Mouse (Mus musculus) thymus, adult 2 months (tissue): ENCODE measurements around the gene Sema5b. TPM values are rescaled to one million over a fixed set of nuclear protein-coding genes. Genes with fewer than 3 reads are reported as not detected.

Source experiments
- DNase-seq: peaks from one replicate; pipeline ENCODE4 v3.0.0; 2021
- H3K27ac ChIP-seq: fragments of 200-500 bp; 2 replicates; pipeline ENCODE4 v1.5.1; 2012; ENCODE audit warnings: low read length, control low read depth; ENCODE audit not compliant: control insufficient read depth, insufficient read depth
- H3K27me3 ChIP-seq: fragments of 200-500 bp; 2 replicates; pipeline ENCODE4 v1.6.1; 2012; ENCODE audit warnings: mild to moderate bottlenecking, low read length, moderate library complexity, mixed read lengths; ENCODE audit not compliant: control insufficient read depth, insufficient read depth
- H3K36me3 ChIP-seq: fragments of 200-500 bp; 2 replicates; pipeline ENCODE4 v1.6.1; 2012; ENCODE audit warnings: mild to moderate bottlenecking, low read length, moderate library complexity; ENCODE audit not compliant: control insufficient read depth, insufficient read depth
- H3K4me1 ChIP-seq: fragments of 200-500 bp; replicated peaks from 2 replicates; pipeline ENCODE4 v1.6.1; 2012; ENCODE audit warnings: low read length; ENCODE audit not compliant: control insufficient read depth, insufficient read depth
- H3K4me3 ChIP-seq: fragments of 200-500 bp; 2 replicates; pipeline ENCODE4 v1.5.1; 2012; ENCODE audit warnings: mild to moderate bottlenecking, low read length, control low read depth, moderate library complexity; ENCODE audit not compliant: control insufficient read depth, insufficient read depth
- CTCF ChIP-seq: fragments of 200-500 bp; IDR thresholded peaks from 2 replicates; pipeline ENCODE4 v1.5.1; 2012; ENCODE audit warnings: mild to moderate bottlenecking, control low read depth, low read length, moderate library complexity, borderline replicate concordance; ENCODE audit not compliant: control insufficient read depth, poor library complexity, insufficient read depth; ENCODE audit errors: extremely low read depth
- POLR2A ChIP-seq: fragments of 200-500 bp; IDR thresholded peaks from 2 replicates; pipeline ENCODE4 v1.6.1; 2012; ENCODE audit warnings: mild to moderate bottlenecking, low read length, control low read depth, moderate library complexity; ENCODE audit not compliant: control insufficient read depth, poor library complexity, insufficient read depth; ENCODE audit errors: extremely low read depth
- WGBS: fragments of 180-500 bp; shearing (Covaris S2); methylation state at CpG from one replicate; pipeline ENCODE4 v1.1.7; 2018; 5-methylcytosine and 5-hydroxymethylcytosine counted together
- polyA plus RNA-seq: library from polyadenylated mRNA; depleted of rRNA; stranded (reverse); fragments of >200 nt; gene quantifications from 2 replicates; pipeline ENCODE4 v1.2.3, GENCODE M21; 2012

Sema5b gene
- polyA plus RNA-seq, 1 experiment = 0.54 TPM

DNA sequence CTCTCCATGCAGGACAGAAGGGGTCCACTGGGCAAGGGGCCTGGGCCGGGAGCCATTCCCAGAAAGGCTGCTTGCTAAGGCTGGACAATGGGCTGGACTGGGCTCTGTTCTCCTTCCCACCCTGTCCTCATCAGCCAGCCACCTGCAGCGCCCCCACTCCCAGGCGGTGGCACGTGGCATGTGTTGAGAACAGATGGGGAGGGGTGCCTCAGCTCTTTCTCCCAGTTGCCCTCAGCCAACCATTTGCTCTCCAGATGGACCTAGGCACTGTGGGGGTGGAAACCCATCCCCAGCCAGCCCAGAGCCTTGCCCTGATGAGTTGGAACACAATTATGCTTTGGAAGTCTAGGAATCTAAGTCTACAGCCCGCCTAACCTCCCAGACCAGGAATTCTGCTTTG is 59.3 kb downstream of the Sema5b start:
- H3K36me3 ChIP-seq = no peaks in the 10 kb centered on the region

DNA sequence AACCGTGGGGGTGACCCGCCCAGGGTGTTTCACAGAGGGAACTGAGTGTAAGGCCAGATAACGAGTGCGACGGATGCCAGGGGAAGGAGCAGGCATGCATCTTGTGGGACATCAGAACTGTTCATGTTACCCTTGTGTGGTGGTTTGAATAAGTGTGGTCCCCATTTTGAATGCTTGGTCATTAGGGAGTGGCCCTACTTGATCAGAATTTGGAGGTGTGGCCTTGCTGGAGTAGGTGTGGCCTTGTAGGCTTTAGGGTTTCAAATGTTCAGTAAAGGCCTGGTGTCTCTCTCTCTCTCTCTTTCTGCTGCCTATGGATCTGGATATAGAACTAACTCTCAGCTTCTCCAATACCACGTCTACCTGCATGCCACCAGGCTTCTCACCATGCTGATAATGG is 60.5 kb downstream of the Sema5b start:
- no peak for TF ChIP-seq CTCF
- TF ChIP-seq POLR2A = no peak
- Histone ChIP-seq H3K27me3 (no peaks in the 10 kb centered on the region), H3K4me1 (no peaks in the 10 kb centered on the region), H3K27ac (no peak overlapping the region), H3K4me3 (no peak overlapping the region), H3K36me3 (no peaks in the 10 kb centered on the region)
- WGBS = 90% methylated on average over 6 of the region's 6 CpGs
- DNase-seq = no peak

More for the DNA sequence above, 59.3 kb downstream of the Sema5b start:
- no peaks in the 10 kb centered on the region for H3K4me1 ChIP-seq
- 87% methylated on average over 5 of the region's 5 CpGs for WGBS
- no peak overlapping the region for H3K4me3 ChIP-seq
- H3K27ac ChIP-seq = no peak overlapping the region
- TF ChIP-seq POLR2A (no peak), CTCF (no peak)
- no peak for DNase-seq
- H3K27me3 ChIP-seq = no peaks in the 10 kb centered on the region

DNA sequence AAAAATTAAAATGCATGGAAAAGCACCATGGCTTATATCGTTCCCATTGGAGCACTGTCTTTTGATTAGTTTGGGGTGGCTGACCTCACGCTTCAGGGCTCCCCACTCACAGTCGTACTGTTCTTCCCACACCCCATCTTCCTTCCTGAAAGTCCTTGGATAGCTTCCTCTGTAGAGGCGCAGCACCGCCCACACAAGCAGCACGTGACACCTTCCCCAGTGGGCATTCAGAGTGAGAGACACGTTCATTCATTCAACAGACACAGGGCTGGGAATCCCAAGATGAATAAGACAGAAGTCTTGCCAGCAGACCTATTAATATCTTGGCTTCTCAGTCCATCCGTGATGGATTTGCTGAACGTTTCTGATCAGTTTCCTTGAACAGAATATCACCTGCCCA is 61.6 kb downstream of the Sema5b start:
- no peak for TF ChIP-seq POLR2A
- TF ChIP-seq CTCF = no peak
- WGBS = 62% methylated on average over 9 of the region's 9 CpGs
- Histone ChIP-seq H3K36me3 (no peaks in the 10 kb centered on the region), H3K4me1 (no peaks in the 10 kb centered on the region), H3K4me3 (no peak overlapping the region), H3K27ac (no peak overlapping the region), H3K27me3 (no peaks in the 10 kb centered on the region)
- no peak for DNase-seq

DNA sequence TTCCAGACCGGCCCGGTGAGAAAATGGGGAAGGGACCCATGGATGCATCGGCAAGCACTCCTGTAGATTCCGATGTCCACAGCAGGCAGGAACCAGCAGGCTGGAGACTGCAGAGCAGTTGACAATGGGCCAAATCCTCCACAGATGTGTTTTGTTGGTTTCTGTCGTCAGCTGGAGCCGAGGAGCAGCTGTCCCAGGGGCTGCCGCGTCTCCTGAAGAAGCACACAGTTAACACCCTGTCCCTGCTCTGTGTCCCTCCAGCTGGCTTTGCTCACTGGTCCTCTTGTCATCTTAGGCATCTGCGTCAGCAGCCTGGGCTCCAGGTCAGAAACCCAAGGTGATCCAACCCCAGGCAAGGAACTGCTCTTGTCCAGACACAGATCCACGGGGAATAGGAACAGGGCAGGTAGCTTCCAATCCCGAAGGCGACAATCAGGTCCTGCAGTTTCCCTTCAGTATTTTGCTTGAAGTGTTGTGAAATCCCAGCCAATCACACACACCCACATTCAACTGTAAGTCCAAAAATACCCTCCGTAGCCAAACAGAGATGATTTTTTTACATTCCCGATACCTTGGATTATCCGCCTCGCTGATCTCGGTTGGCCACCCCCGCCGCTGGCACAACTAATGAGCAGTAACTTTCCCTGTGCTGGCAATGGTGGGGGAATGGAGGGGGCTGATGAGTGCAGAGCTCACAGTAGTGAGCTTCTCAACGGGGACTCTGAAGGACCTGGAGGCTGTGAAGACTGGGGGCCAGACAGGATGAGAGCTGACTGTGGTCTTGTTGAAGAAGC is 63.0 kb downstream of the Sema5b start:
- Histone ChIP-seq H3K27ac (no peak overlapping the region), H3K4me1 (no peaks in the 10 kb centered on the region), H3K36me3 (no peaks in the 10 kb centered on the region), H3K4me3 (no peak overlapping the region), H3K27me3 (no peaks in the 10 kb centered on the region)
- TF ChIP-seq POLR2A (no peak), CTCF (no peak)
- 84% methylated on average over 20 of the region's 20 CpGs for WGBS
- DNase-seq = no peak

DNA sequence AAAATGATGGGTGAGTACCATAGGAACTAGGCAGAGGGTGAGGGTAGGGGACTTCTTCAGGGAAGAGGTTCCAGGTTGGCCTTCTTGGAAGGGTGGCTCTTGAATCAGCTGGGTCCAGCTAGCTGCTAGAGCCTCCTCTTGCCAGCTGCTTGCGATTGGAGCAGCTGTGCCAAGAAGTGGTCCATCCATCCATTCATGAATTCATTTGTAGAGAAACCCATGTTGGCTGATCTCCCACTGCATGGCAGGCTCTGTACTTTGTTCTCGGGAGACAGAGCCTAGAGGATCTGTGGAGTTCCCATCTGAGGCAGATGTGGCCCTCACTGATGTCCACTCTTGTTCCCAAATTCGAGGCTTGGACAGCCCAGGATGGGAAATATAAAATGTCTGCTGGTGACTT is 66.3 kb downstream of the Sema5b start:
- DNase-seq = no peak
- 85% methylated on average over 3 of the region's 3 CpGs for WGBS
- H3K27me3 ChIP-seq = no peaks in the 10 kb centered on the region

DNA sequence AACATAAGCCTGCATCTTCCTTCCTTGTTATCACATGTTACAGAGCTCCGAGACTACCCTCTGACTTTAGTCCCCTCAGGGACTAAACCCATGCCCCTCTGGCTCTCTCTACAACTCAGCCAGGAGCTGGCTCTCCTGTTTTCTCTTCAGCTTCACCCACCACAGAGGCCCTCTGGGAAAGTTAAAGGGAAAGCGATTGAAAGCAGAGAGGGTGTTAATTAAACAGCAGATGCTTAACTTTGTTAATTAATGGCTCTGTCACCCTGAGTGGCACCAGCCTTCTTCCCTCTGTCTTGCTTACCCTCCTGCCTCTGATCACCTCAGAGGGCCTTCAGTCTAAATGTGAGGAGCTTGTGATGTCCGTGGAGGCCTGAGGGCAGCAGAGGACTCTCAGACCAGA is 67.3 kb downstream of the Sema5b start:
- DNase-seq = no peak
- TF ChIP-seq CTCF (no peak), POLR2A (no peak)
- Histone ChIP-seq H3K4me3 (no peak overlapping the region), H3K36me3 (no peaks in the 10 kb centered on the region), H3K4me1 (no peaks in the 10 kb centered on the region), H3K27me3 (no peaks in the 10 kb centered on the region), H3K27ac (no peak overlapping the region)
- 79% methylated on average over 3 of the region's 3 CpGs for WGBS

More for the DNA sequence above, 66.3 kb downstream of the Sema5b start:
- TF ChIP-seq POLR2A (no peak), CTCF (no peak)
- Histone ChIP-seq H3K4me3 (no peak overlapping the region), H3K36me3 (no peaks in the 10 kb centered on the region), H3K4me1 (no peaks in the 10 kb centered on the region), H3K27ac (no peak overlapping the region)

DNA sequence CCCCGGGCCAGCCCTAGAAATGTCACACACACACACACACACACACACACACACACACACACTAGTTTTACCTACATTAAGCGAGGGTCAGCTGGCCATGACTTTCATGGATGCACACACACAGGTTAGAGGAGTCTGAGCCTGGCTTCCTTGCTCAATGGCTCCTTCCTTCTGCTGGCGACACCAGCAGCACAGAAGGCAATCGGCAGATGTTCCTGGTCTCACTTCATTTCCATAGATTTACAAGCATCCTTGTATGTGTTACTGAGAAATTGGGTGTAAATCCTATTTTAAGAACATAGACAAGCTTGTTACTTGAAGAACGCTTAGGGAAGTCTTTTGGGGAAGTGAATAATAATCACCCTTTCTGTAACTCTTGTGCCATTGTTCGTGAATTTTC is 68.6 kb downstream of the Sema5b start:
- Histone ChIP-seq H3K4me1 (no peaks in the 10 kb centered on the region), H3K4me3 (no peak overlapping the region), H3K27ac (no peak overlapping the region), H3K27me3 (no peaks in the 10 kb centered on the region), H3K36me3 (no peaks in the 10 kb centered on the region)
- no peak for DNase-seq
- 54% methylated on average over 6 of the region's 6 CpGs for WGBS
- TF ChIP-seq CTCF (no peak), POLR2A (no peak)
